Mouse (Mus musculus): ENCODE measurements around the gene Rtf2.

Gene Rtf2

GRCm38 (mm10) chr2:172496736-172497345 lies 56.5 kb downstream of the Rtf2 start:
- no peak for DNase-seq

- DNase-seq, result no peak
Measured at GRCm38 (mm10) chr2:172498823-172499222, 58.5 kb downstream of the Rtf2 start.

- DNase-seq, result no peak
Measured at GRCm38 (mm10) chr2:172500752-172501316, 60.5 kb downstream of the Rtf2 start.

GRCm38 (mm10) chr2:172501341-172501740 lies 61.0 kb downstream of the Rtf2 start:
- DNase-seq, result no peak

GRCm38 (mm10) chr2:172502168-172502567 lies 61.8 kb downstream of the Rtf2 start:
- DNase-seq, result no peak

GRCm38 (mm10) chr2:172506121-172506520 lies 65.8 kb downstream of the Rtf2 start:
- DNase-seq, result no peak

- DNase-seq, result no peak
Measured at GRCm38 (mm10) chr2:172510056-172510712, 69.8 kb downstream of the Rtf2 start.

- no peak for DNase-seq
Measured at GRCm38 (mm10) chr2:172510899-172511298, 70.5 kb downstream of the Rtf2 start.

GRCm38 (mm10) chr2:172516407-172516992 lies 76.1 kb downstream of the Rtf2 start:
- DNase-seq, result no peak
